ENCODE assay signal across 10 mouse cellular contexts in genomic region chr14:54866936-54867335, GRCm38 (mm10). TPM values are rescaled to one million over a fixed set of nuclear protein-coding genes. Genes with fewer than 3 reads are reported as not detected.
DNase-seq lines count a peak whose midpoint lies in the region; ATAC-seq and TF ChIP-seq lines count a peak whose summit lies in the region.
"Had no signal": no experiment of that assay in that cellular context is flagged by ENCODE, and none has a peak within 500 bp of the region (broad histone marks: within the 10 kb centered on the region; RNA-seq: fewer than 3 reads in every experiment).

No protein-coding gene starts in this region.

- DNase-seq in hindbrain, postnatal 0 days (ENCODE audit: low spot score): no peak
- DNase-seq in B cell, adult 2 months: peak; percentile 79 to 81
- peak; percentile 16 for DNase-seq in NIH3T3 (ENCODE audit: low read depth)
- DNase-seq in natural killer cell, adult 2 months (ENCODE audit: low spot score in 2 of 2): peak; percentile 45 to 59
- DNase-seq in right cerebral cortex, adult 2 months (ENCODE audit: low spot score in 2 of 2): no peak
- no peak for DNase-seq in layer of hippocampus, postnatal 36 days
- no peak for DNase-seq in layer of hippocampus, postnatal 14 days (ENCODE audit: low spot score in 2 of 2)
- DNase-seq: kidney, adult 11 months had no signal

- H3K4me2 ChIP-seq in hindbrain, postnatal 0 days (ENCODE audit: low read depth, low read length): no peak overlapping the region
- no peak overlapping the region for H3K4me2 ChIP-seq in hindbrain, embryonic 16.5 days (ENCODE audit: low read length)

- ATAC-seq in hindbrain, postnatal 0 days: no peak
- ATAC-seq in hindbrain, embryonic 16.5 days: no peak

- WGBS in hindbrain, postnatal 0 days: 65% methylated on average over 5 of the region's 5 CpGs
- WGBS in hindbrain, embryonic 16.5 days: 54% methylated on average over 5 of the region's 5 CpGs

- no peak overlapping the region for H3K27ac ChIP-seq in hindbrain, postnatal 0 days
- H3K27ac ChIP-seq in hindbrain, embryonic 16.5 days (ENCODE audit: low read depth, low read length): no peak overlapping the region
- H3K27ac ChIP-seq: macrophage had no signal

- no peak overlapping the region for H3K9ac ChIP-seq in hindbrain, postnatal 0 days (replicated peaks; ENCODE audit: low read length)
- H3K9ac ChIP-seq in hindbrain, embryonic 16.5 days (ENCODE audit: low read depth, low read length): no peak overlapping the region

- H3K4me1 ChIP-seq in hindbrain, postnatal 0 days (ENCODE audit: insufficient read depth, low read length): no peaks in the 10 kb centered on the region; the same call in 1 of the 2 replicates
- peaks cover 4% of the 10 kb centered on the region for H3K4me1 ChIP-seq in hindbrain, embryonic 16.5 days (ENCODE audit: control insufficient read depth, insufficient read depth, low read depth, low read length)

- no peaks in the 10 kb centered on the region for H3K36me3 ChIP-seq in hindbrain, postnatal 0 days (ENCODE audit: insufficient read depth, low read length)
- no peaks in the 10 kb centered on the region for H3K36me3 ChIP-seq in hindbrain, embryonic 16.5 days (ENCODE audit: control insufficient read depth, insufficient read depth, low read length)

- H3K9me3 ChIP-seq in hindbrain, postnatal 0 days (ENCODE audit: low read length): no peaks in the 10 kb centered on the region
- no peaks in the 10 kb centered on the region for H3K9me3 ChIP-seq in hindbrain, embryonic 16.5 days (ENCODE audit: control insufficient read depth, low read length)

- TF ChIP-seq CTCF in hindbrain, postnatal 0 days (IDR thresholded peaks at IDR 0.05; ENCODE audit: low read depth): peak; percentile 54

- no peaks in the 10 kb centered on the region for H3K27me3 ChIP-seq in hindbrain, postnatal 0 days (ENCODE audit: insufficient read depth, low read length)
- H3K27me3 ChIP-seq in hindbrain, embryonic 16.5 days (replicated peaks; ENCODE audit: control insufficient read depth, insufficient read depth, low read length): no peaks in the 10 kb centered on the region

- H3K4me3 ChIP-seq in hindbrain, postnatal 0 days (ENCODE audit: low read length): no peak overlapping the region
- H3K4me3 ChIP-seq in hindbrain, embryonic 16.5 days (ENCODE audit: low read length): no peak overlapping the region

RNA-seq across cellular contexts. Expression of gene Homez, which starts 3.8 kb away (rescaled TPM):
- 7.8 and 9.6 TPM in 2 replicates for total RNA-seq in hindbrain, postnatal 0 days (2014; rRNA removed)
- polyA plus RNA-seq in hindbrain, postnatal 0 days (2015; fragmentation: Nextera tagmentation; extraction: Ambion mirVana): 9.0 and 9.3 TPM in 2 replicates
- polyA plus RNA-seq in hindbrain, embryonic 16.5 days (2015; fragmentation: Nextera tagmentation; extraction: Ambion mirVana): 11.2 and 12.9 TPM in 2 replicates
- total RNA-seq in layer of hippocampus, postnatal 36 days (2021): 10 to 100 TPM; 21.2 to 25.8 TPM
- total RNA-seq in layer of hippocampus, postnatal 14 days (2021): 10 to 100 TPM; 20.8 to 21.7 TPM

RNA-seq across cellular contexts. Expression of gene Ppp1r3e, which starts 10.4 kb away (rescaled TPM):
- 21.3 and 26.5 TPM in 2 replicates for total RNA-seq in hindbrain, postnatal 0 days (2014; rRNA removed)
- 4.0 and 5.1 TPM in 2 replicates for polyA plus RNA-seq in hindbrain, postnatal 0 days (2015; fragmentation: Nextera tagmentation; extraction: Ambion mirVana)
- 4.1 and 5.3 TPM in 2 replicates for polyA plus RNA-seq in hindbrain, embryonic 16.5 days (2015; fragmentation: Nextera tagmentation; extraction: Ambion mirVana)
- total RNA-seq in layer of hippocampus, postnatal 36 days (2021): 10 to 100 TPM; 17.9 to 20.7 TPM
- total RNA-seq in layer of hippocampus, postnatal 14 days (2021): 10 to 100 TPM; 24.3 to 27.5 TPM

RNA-seq across cellular contexts. Expression of gene Bcl2l2, which starts 16.2 kb away (rescaled TPM):
- total RNA-seq in hindbrain, postnatal 0 days (2014; rRNA removed): 28.4 and 37.1 TPM in 2 replicates
- 4.3 and 4.6 TPM in 2 replicates for polyA plus RNA-seq in hindbrain, postnatal 0 days (2015; fragmentation: Nextera tagmentation; extraction: Ambion mirVana)
- 4.8 and 5.9 TPM in 2 replicates for polyA plus RNA-seq in hindbrain, embryonic 16.5 days (2015; fragmentation: Nextera tagmentation; extraction: Ambion mirVana)
- total RNA-seq in layer of hippocampus, postnatal 36 days (2021): 100 to 1,000 TPM; 120 to 126 TPM
- total RNA-seq in layer of hippocampus, postnatal 14 days (2021): 10 to 100 TPM; 95.3 to 96.8 TPM

RNA-seq across cellular contexts. Expression of gene Gm20521, which starts 16.3 kb away (rescaled TPM):
- 3.0 and 6.8 TPM in 2 replicates for total RNA-seq in hindbrain, postnatal 0 days (2014; rRNA removed)
- 1.3 and 1.9 TPM in 2 replicates for polyA plus RNA-seq in hindbrain, postnatal 0 days (2015; fragmentation: Nextera tagmentation; extraction: Ambion mirVana)
- 0.14 TPM in 1 of 2 replicates, not detected in the other for polyA plus RNA-seq in hindbrain, embryonic 16.5 days (2015; fragmentation: Nextera tagmentation; extraction: Ambion mirVana)
- total RNA-seq in layer of hippocampus, postnatal 36 days (2021): 10 to 100 TPM in 1 of 2 experiments, 1 to 10 TPM in 1; 7.5 to 14.5 TPM
- total RNA-seq in layer of hippocampus, postnatal 14 days (2021): under 1 TPM; 0.30 to 0.88 TPM

RNA-seq across cellular contexts. Expression of gene Pabpn1, which starts 25.4 kb away (rescaled TPM):
- 88.1 and 109 TPM in 2 replicates for total RNA-seq in hindbrain, postnatal 0 days (2014; rRNA removed)
- 145 and 154 TPM in 2 replicates for polyA plus RNA-seq in hindbrain, postnatal 0 days (2015; fragmentation: Nextera tagmentation; extraction: Ambion mirVana)
- 127 and 130 TPM in 2 replicates for polyA plus RNA-seq in hindbrain, embryonic 16.5 days (2015; fragmentation: Nextera tagmentation; extraction: Ambion mirVana)
- 100 to 1,000 TPM; 231 to 275 TPM for total RNA-seq in layer of hippocampus, postnatal 36 days (2021)
- total RNA-seq in layer of hippocampus, postnatal 14 days (2021): 100 to 1,000 TPM; 256 to 278 TPM

Comparison
In these comparisons a context has a peak if more than half of its experiments do, and no peak if none do; other contexts are left out.
1. DNase-seq: peak in B cell, adult 2 months (2 of 2), NIH3T3 (single experiment) and natural killer cell, adult 2 months (2 of 2); none in hindbrain, postnatal 0 days (single experiment), right cerebral cortex, adult 2 months (0 of 2), layer of hippocampus, postnatal 36 days (0 of 2) and layer of hippocampus, postnatal 14 days (0 of 2).